Mouse (Mus musculus) monocyte, adult 2 months (primary cell): Measurements from ENCODE around the gene Stpg4.

Experiments used
- DNase-seq, 2 experiments: peaks; one replicate each; pipeline ENCODE4 v3.0.0; 2022; ENCODE audit warnings: low spot score in 2 of 2, low read depth in 1 of 2

The Stpg4 gene

DNA sequence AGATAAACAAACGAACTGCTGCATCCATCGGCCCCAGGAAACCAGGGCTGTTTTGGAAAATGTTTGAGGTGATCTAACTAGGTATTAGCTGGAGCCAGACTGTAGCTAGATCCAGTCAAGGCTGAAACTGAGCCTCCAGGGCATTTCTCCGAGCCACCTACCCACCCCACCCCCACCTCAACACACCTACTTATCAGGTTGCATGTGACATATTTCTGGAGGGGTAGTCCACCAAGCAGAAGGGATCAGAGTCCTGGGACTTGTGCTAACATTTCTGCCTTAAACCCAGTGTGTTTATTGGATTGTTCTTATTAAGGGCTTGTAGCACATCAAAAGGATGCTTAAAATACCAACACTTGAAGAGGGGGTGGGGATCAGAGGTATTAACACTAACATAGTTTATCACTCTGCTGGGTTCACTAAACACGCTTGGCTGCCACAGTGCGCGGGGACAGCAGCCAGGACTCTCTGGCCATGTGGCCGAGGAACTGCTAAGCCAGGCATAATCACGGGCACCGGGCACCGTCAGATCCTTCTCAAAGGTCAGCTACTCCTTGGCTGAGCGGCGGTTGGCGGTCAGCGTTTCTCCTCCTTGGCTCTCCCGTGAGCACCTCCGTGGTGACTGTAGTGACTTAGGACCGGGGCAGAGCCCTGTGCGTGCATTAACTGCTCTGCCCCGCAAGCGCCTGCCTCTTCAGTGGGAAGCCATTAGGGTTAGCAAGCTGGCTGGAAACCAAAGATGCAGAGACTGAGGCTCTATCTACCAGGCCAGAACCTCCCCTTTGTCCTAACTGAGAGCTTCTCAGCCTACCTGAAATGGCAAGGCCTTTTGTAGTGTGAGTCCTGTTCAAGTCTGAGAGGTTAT, 76.1 kb downstream of the Stpg4 start:
- DNase-seq = no peak

DNA sequence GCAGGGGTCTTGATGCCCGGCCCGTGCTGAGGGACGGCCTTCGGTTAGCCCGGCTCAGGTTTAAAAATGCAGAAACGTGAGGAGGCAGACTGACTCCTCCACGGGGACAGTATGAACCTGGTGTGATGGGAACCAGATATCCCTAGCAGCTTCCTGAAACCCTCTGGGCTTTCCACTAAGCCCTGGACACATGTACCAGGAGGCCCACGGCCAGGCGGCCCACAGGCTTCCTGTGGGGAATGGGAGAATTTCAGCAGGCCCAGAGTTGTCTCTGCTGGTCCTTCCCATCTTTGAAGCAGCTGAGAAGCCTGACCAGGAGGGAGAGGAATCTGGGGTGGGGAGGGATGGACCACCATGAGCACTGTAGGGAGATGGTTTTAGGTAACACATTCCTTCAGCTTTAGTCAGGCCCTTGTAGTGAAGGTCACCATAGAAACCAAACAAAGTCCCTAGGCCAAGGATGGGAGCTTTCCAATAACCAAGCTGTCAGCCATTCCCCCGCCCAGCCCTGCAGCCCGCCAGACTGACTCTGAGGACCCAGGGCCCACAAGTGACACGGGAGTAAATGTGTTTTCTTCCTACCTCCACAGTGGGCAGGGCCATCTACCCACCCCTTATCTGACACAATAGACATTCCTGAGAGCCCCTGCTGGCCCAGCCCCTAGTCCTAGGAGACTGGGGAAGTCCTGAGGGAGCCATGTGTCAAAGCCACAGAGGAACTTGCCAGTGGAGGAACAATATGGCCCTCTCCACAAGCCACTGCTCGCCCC, 76.9 kb downstream of the Stpg4 start:
- no peak for DNase-seq

DNA sequence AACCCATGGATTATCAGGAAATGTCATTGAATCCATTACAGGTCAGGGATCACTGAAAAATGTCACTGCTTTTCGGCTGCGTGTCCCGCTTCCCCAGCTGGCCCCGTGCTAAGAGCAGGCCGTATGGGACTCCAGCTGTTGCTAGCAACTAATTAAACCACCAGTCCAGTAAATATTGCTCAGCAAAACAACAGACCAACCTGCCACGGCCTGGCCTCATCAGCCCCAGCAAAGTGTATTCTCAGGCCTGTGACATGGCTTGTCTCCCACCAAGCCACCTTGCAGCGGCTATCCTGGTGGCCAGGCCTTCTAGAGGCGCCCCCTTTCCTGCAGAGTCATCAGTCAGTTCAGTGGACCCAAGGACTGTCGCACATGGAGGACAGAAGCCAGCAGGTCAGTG, 78.0 kb downstream of the Stpg4 start:
- DNase-seq = no peak

DNA sequence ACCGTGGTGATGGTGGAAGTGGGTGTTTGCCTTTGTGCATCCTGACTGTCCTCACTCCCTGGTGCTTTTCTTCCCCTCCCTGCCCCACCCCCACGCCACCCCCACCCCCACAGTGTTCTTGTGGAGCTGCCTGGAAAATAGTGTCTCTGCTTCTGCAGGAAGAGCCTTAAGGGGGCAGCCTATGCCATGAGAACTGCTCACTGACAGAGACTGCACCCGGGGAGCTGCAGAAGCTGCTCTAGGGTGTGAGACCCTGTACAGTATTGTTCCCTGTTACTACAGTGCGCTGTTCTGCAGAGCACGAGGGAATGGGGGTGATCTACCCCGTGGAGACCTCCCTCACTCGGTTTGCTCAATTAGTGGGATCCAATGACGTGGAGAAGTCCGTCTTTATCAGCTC, 78.5 kb downstream of the Stpg4 start:
- DNase-seq = no peak

DNA sequence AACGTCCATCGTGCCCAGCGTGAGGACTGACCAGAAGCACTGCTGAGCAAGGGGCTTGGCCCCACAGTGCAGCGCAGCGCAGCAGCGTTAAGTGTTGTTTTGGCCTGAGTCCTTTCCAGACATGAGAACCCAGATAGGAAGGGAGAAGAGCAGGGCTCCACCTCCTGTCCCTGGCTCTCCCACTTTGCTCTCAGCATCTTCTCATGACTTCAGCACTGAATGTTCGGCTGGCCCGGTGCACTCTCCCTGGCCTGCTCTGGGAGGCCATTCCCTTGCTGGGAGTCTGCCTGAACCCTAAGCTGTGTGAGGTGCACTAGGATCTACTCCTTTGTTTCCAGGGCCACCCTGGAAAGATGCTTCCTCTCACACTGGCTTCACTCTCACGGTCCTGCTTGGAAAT, 79.2 kb downstream of the Stpg4 start:
- no peak for DNase-seq

DNA sequence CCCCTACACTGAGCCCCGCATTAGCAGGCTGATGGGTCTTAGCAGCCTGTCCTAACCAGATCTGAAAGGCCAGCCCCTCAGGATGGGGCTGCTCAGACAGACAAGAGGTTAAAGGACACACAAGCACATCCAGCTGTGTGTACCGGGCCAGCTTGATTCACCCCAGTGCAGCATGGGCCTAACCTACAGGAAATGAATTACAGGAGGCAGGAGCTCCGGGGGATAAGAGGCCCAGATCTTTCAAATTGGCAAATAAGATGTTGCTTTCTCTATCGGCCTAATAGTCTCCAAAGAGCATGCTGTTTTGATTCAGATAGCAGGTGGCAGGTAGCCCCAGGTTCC, 82.3 kb downstream of the Stpg4 start:
- DNase-seq = no peak

DNA sequence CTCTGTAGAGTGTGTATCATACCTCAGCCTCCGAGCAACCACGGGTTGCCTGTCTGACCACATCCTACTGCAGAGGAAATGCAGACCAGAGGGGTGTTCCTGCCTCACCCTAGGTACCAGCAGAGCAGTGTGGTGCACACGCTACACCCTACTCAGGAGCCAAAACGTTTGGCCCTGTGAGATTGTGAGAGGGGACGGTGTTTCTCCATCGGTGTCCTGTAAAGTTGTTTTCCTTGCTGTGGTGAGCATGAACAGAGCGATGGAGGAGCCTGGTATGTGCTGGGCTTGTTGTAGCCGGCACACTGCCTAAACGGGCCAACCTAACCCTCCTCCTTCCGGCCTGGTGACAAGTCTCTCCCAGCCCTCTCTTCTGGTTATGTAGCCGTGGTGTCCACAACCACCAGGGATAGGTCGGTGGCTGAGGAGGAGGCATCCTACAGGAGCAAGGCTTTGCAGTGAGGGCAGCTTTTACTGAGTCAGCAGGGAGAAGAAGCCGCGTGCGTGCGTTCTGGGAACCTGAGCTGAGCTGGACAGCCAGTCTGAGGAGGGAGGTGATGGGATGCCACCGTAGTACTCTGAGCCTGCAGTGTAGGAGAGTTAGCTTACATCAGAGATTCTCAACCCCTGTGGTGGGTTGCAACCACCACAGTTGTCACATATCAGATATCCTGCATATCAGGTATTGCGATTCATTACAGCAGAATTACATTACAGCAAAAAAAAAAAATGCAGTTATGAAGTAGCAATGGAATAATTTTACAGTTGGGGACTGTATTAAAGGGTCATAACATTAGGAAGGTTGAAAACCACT, 82.9 kb downstream of the Stpg4 start:
- no peak for DNase-seq

DNA sequence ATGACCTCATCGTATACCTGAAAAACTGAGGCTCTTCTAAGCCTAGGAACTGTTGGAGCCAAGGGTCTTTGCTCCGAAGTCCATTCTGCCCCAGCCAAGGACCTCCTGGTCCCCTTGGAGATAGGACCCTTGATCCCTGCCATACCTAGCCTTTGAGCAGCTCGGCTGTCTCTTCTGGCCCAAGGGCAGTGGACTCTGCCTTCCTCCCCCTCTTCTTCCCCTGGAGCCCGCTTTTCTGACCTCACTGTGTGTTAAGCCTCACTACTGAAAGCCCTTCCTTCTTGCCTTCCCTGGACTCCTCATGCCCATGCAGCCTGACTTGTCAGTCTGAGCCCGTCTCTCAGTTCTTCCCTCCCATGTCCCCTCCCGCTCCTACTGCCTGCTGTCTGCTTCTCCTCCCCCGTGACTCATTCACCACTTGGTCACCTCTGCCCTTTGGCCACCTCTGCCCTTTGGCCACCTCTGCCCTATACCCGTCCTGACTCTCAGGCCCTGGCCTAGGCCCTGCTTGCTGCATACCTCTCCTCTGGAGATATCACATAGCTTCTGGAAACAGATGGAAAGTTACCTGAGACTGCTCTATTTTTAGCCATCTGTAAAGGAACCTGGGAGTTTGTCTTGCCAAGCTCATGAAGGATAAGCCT, 84.4 kb downstream of the Stpg4 start:
- no peak for DNase-seq
